Mouse (Mus musculus) skeletal muscle tissue, postnatal 0 days (tissue): ENCODE data around the gene Gm13539. TPM values are rescaled to one million over a fixed set of nuclear protein-coding genes. Genes with fewer than 3 reads are reported as not detected.

ENCODE experiments used
- polyA plus RNA-seq: library from polyadenylated mRNA; unstranded; fragments of >200 nt; fragmentation: Nextera tagmentation; extraction: Ambion mirVana; gene quantifications from 2 replicates; pipeline ENCODE4 v1.2.1, GENCODE M21; 2015

Gene Gm13539
- polyA plus RNA-seq: not detected in 2 replicates

DNA sequence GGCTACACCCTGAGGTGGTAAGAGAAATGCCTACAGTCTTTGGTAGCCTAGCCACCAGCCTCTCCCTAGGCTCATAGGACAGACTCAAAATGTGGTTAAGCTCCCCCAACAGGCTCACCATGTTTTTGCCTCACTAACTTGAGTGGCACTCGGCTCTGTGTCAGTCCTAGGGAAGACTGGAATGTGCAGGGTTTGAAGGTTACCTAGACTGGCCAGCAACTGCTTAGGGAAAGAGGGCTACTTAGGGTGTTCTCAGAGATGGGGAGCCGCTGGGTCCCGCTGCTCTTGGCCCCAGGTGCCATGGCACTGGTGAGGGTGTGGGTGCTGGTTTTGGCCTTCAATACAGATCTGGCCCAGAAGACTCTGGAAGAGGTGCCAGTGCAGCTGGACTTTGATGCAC, at the start of gene Gm13539:
Gene Gm13539, plus strand, starts transcription at position 301 of the 400 bp plus-strand sequence.

GRCm38 (mm10) chr2:25736709-25737108, 45.3 kb upstream of the Gm13539 start, which contains the start of gene Obp2b:
Gene Obp2b (plus strand): TSS chr2:25737009.

DNA sequence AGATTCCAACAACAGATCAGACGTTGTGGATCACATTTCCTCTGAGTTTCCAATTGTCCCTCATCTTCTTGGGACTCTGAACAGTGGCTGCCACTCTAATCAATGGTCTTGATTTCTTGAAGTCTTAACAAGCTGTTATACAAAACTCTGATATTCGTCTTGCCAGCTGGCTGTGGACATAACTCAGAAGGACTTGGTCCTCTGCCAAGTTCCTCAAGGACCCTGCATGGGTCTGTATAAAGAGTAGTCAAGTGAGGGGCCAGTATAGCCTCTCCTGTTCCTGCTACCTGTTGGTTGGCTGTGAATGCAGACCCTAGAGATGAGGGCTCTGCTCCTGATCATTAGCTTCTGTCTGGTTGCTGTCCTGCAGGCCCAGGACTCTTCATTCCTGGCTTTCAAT, 16.8 kb upstream of the Gm13539 start, which contains the start of gene Lcn3:
Gene Lcn3, plus strand, starts transcription at position 301 of the 400 bp plus-strand sequence.

GRCm38 (mm10) chr2:25776717-25777116, 5.3 kb upstream of the Gm13539 start, which contains the start of gene Lcn11:
Gene Lcn11 (plus strand): TSS chr2:25777017.

GRCm38 (mm10) chr2:25815748-25816147, 33.7 kb downstream of the Gm13539 start, which contains the start of gene Glt6d1:
Gene Glt6d1 (minus strand): TSS chr2:25815848.

DNA sequence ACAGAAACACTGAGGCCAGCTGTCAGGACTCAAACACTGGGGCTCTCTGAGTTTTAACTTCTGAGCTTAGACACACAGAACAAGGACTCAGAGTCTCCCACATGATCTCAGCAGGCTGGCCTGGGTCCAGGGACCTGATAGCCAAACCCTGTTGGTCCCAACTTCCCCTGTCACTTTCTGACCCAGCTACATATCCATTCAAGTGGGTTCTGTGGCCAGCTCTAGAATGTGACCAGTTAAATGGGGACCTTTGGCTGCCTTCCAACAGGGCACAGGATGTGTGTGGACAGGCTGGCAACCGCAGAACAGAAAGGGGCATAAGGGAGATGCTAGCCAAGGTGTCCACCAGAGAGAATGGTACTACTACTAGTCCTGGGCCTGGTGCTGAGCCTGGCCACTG, 40.7 kb downstream of the Gm13539 start, which contains the start of gene Lcn9:
Gene Lcn9, plus strand, starts transcription at position 348 of the 400 bp plus-strand sequence.

Other genes starting within 250 kb of the Gm13539 start
- 13.9 and 15.5 TPM in 2 replicates for gene Traf2, start 235.3 kb upstream of the Gm13539 start, polyA plus RNA-seq
- 314 and 359 TPM in 2 replicates for gene Edf1, start 224.4 kb upstream of the Gm13539 start, polyA plus RNA-seq
- gene Mamdc4, start 207.4 kb upstream of the Gm13539 start, polyA plus RNA-seq: 0.45 and 0.50 TPM in 2 replicates
- gene Phpt1, start 207.0 kb upstream of the Gm13539 start, polyA plus RNA-seq: 93.0 and 102 TPM in 2 replicates
- gene Ajm1, start 200.5 kb upstream of the Gm13539 start, polyA plus RNA-seq: 0.18 TPM in 1 of 2 replicates, not detected in the other
- 37.7 TPM in 2 replicates for gene Rabl6, start 173.7 kb upstream of the Gm13539 start, polyA plus RNA-seq
- gene Ccdc183, start 164.6 kb upstream of the Gm13539 start, polyA plus RNA-seq: 0.35 and 0.42 TPM in 2 replicates
- 22.0 and 25.0 TPM in 2 replicates for gene Tmem141, start 160.3 kb upstream of the Gm13539 start, polyA plus RNA-seq
- gene Fcna, start 154.2 kb upstream of the Gm13539 start, polyA plus RNA-seq: 12.6 and 21.8 TPM in 2 replicates
- not detected in 2 replicates for gene Lcn8, start 129.1 kb upstream of the Gm13539 start, polyA plus RNA-seq
- gene Lcn5, start 124.3 kb upstream of the Gm13539 start, polyA plus RNA-seq: not detected in 2 replicates
- gene Lcn6, start 105.5 kb upstream of the Gm13539 start, polyA plus RNA-seq: not detected in 2 replicates
- gene Lcn10, start 99.5 kb upstream of the Gm13539 start, polyA plus RNA-seq: not detected in 2 replicates
- not detected in 2 replicates for gene Obp2a, start 82.2 kb upstream of the Gm13539 start, polyA plus RNA-seq
- 41.4 and 46.9 TPM in 2 replicates for gene Bmyc, start 75.5 kb upstream of the Gm13539 start, polyA plus RNA-seq
- not detected in 2 replicates for gene Obp2b, start 45.2 kb upstream of the Gm13539 start, polyA plus RNA-seq
- not detected in 2 replicates for gene Lcn3, start 16.7 kb upstream of the Gm13539 start, polyA plus RNA-seq
- not detected in 2 replicates for gene Lcn11, start 5.2 kb upstream of the Gm13539 start, polyA plus RNA-seq
- not detected in 2 replicates for gene Glt6d1, start 33.6 kb downstream of the Gm13539 start, polyA plus RNA-seq
- not detected in 2 replicates for gene Lcn9, start 40.9 kb downstream of the Gm13539 start, polyA plus RNA-seq
- not detected in 2 replicates for gene Sohlh1, start 65.0 kb downstream of the Gm13539 start, polyA plus RNA-seq
- gene Kcnt1, start 81.5 kb downstream of the Gm13539 start, polyA plus RNA-seq: 0.26 and 0.45 TPM in 2 replicates
- 7.5 and 8.7 TPM in 2 replicates for gene Camsap1, start 201.0 kb downstream of the Gm13539 start, polyA plus RNA-seq
- gene Ubac1, start 239.5 kb downstream of the Gm13539 start, polyA plus RNA-seq: 288 and 302 TPM in 2 replicates